17 mouse cellular contexts compared by ENCODE assay signal in genomic region chr2:166348654-166349053, GRCm38 (mm10).
DNase-seq lines count a peak whose midpoint lies in the region; ATAC-seq lines count a peak whose summit lies in the region.
"Had no signal": no experiment of that assay in that cellular context is flagged by ENCODE, and none has a peak within 500 bp of the region (broad histone marks: within the 10 kb centered on the region; RNA-seq: fewer than 3 reads in every experiment).

No protein-coding gene starts in this region.

- WGBS in heart, embryonic 14.5 days: 16% methylated on average over 10 of the region's 10 CpGs
- WGBS in midbrain, embryonic 14.5 days: 60% methylated on average over 10 of the region's 10 CpGs
- 74% methylated on average over 10 of the region's 10 CpGs for WGBS in midbrain, embryonic 11.5 days
- 16% methylated on average over 10 of the region's 10 CpGs for WGBS in limb, embryonic 10.5 days
- 26% methylated on average over 10 of the region's 10 CpGs for WGBS in neural tube, embryonic 15.5 days

- peaks cover 24 to 41% of the 10 kb centered on the region in 2 experiments for H3K4me1 ChIP-seq in heart, embryonic 14.5 days (ENCODE audit: control insufficient read depth in 2 of 2, insufficient read depth in 2 of 2, low read length in 2 of 2)
- H3K4me1 ChIP-seq in midbrain, embryonic 14.5 days (ENCODE audit: control insufficient read depth, insufficient read depth, low read length): peaks cover 31% of the 10 kb centered on the region
- H3K4me1 ChIP-seq in midbrain, embryonic 11.5 days (ENCODE audit: control insufficient read depth, insufficient read depth, low read length): peaks cover 10% of the 10 kb centered on the region
- peaks cover 70% of the 10 kb centered on the region for H3K4me1 ChIP-seq in limb, embryonic 10.5 days
- peaks cover 59% of the 10 kb centered on the region for H3K4me1 ChIP-seq in neural tube, embryonic 15.5 days

- ATAC-seq in heart, embryonic 14.5 days (ENCODE audit: insufficient number of reproducible peaks, insufficient read depth, low FRiP score, low read depth): no peak
- ATAC-seq in midbrain, embryonic 14.5 days (ENCODE audit: low FRiP score, low TSS enrichment): no peak
- no peak for ATAC-seq in midbrain, embryonic 11.5 days (ENCODE audit: low FRiP score)
- ATAC-seq in neural tube, embryonic 15.5 days (ENCODE audit: low FRiP score): no peak
- ATAC-seq: forebrain, embryonic 14.5 days had no signal

- H3K9me3 ChIP-seq in heart, embryonic 14.5 days (ENCODE audit: control insufficient read depth, low read length): no peaks in the 10 kb centered on the region
- H3K9me3 ChIP-seq in midbrain, embryonic 14.5 days (ENCODE audit: control insufficient read depth, low read length): no peaks in the 10 kb centered on the region
- no peaks in the 10 kb centered on the region for H3K9me3 ChIP-seq in midbrain, embryonic 11.5 days (ENCODE audit: control insufficient read depth, low read length)
- H3K9me3 ChIP-seq in limb, embryonic 10.5 days (replicated peaks): no peaks in the 10 kb centered on the region
- H3K9me3 ChIP-seq in neural tube, embryonic 15.5 days (replicated peaks): no peaks in the 10 kb centered on the region
- H3K9me3 ChIP-seq: hindbrain, embryonic 15.5 days; limb, embryonic 13.5 days had no signal

- DNase-seq in heart, adult 18-20 months: no peak
- DNase-seq in midbrain, embryonic 14.5 days: no peak
- no peak for DNase-seq in midbrain, embryonic 11.5 days (ENCODE audit: low spot score, missing footprints)
- DNase-seq in limb, embryonic 10.5 days (ENCODE audit: low spot score): no peak
- DNase-seq in layer of hippocampus, adult 9-11 months: no peak
- DNase-seq: adrenal gland, adult 8-10 months; cerebellum, adult 11-12 months; cerebellum, postnatal 36 days; kidney, adult 2 months; lung, postnatal 36 days; thymus, postnatal 4 days had no signal

- no peak overlapping the region for H3K4me2 ChIP-seq in heart, embryonic 14.5 days (ENCODE audit: low read length)
- no peak overlapping the region for H3K4me2 ChIP-seq in midbrain, embryonic 14.5 days (ENCODE audit: low read length)
- no peak overlapping the region for H3K4me2 ChIP-seq in midbrain, embryonic 11.5 days
- H3K4me2 ChIP-seq in neural tube, embryonic 15.5 days: no peak overlapping the region
- H3K4me2 ChIP-seq: hindbrain, embryonic 15.5 days; limb, embryonic 13.5 days had no signal

- H3K9ac ChIP-seq in heart, embryonic 14.5 days (ENCODE audit: low read length): peak overlapping the region; percentile 46
- no peak overlapping the region for H3K9ac ChIP-seq in midbrain, embryonic 14.5 days (replicated peaks; ENCODE audit: low read length)
- no peak overlapping the region for H3K9ac ChIP-seq in midbrain, embryonic 11.5 days (ENCODE audit: low read length)
- no peak overlapping the region for H3K9ac ChIP-seq in neural tube, embryonic 15.5 days (replicated peaks)
- H3K9ac ChIP-seq: hindbrain, embryonic 15.5 days; limb, embryonic 13.5 days had no signal

- peak overlapping the region in 1 of 2 experiments; percentile 41; a peak in 1 of 4 replicates for H3K27ac ChIP-seq in heart, embryonic 14.5 days (replicated peaks in 1 of 2; ENCODE audit: control insufficient read depth in 1 of 2, insufficient read depth in 1 of 2, low read depth in 2 of 2, low read length in 2 of 2)
- H3K27ac ChIP-seq in midbrain, embryonic 14.5 days (replicated peaks; ENCODE audit: low read depth, low read length): 0 out of 2 replicates have a peak overlapping the region, but pooled peaks have one; percentile 10
- H3K27ac ChIP-seq in midbrain, embryonic 11.5 days (ENCODE audit: low read depth, low read length): no peak overlapping the region
- peak overlapping the region; percentile 70 for H3K27ac ChIP-seq in limb, embryonic 10.5 days
- peak overlapping the region; percentile 54 for H3K27ac ChIP-seq in neural tube, embryonic 15.5 days (replicated peaks)
- H3K27ac ChIP-seq: hindbrain, embryonic 15.5 days; left cerebral cortex, adult 2 months; limb, embryonic 13.5 days had no signal

- H3K36me3 ChIP-seq in heart, embryonic 14.5 days (ENCODE audit: control insufficient read depth, insufficient read depth, low read length): no peaks in the 10 kb centered on the region
- no peaks in the 10 kb centered on the region for H3K36me3 ChIP-seq in midbrain, embryonic 14.5 days (ENCODE audit: control insufficient read depth, insufficient read depth, low read length)
- no peaks in the 10 kb centered on the region for H3K36me3 ChIP-seq in midbrain, embryonic 11.5 days (ENCODE audit: control insufficient read depth, insufficient read depth, low read length)
- no peaks in the 10 kb centered on the region for H3K36me3 ChIP-seq in limb, embryonic 10.5 days
- no peaks in the 10 kb centered on the region for H3K36me3 ChIP-seq in neural tube, embryonic 15.5 days
- H3K36me3 ChIP-seq: hindbrain, embryonic 15.5 days; limb, embryonic 13.5 days had no signal

- no peak overlapping the region for H3K4me3 ChIP-seq in heart, embryonic 14.5 days (ENCODE audit: control insufficient read depth in 1 of 2, insufficient read depth in 1 of 2, low read depth in 1 of 2, low read length in 2 of 2)
- no peak overlapping the region for H3K4me3 ChIP-seq in midbrain, embryonic 14.5 days (replicated peaks; ENCODE audit: low read depth, low read length)
- H3K4me3 ChIP-seq in midbrain, embryonic 11.5 days (ENCODE audit: low read depth, low read length): no peak overlapping the region
- H3K4me3 ChIP-seq in limb, embryonic 10.5 days: no peak overlapping the region
- H3K4me3 ChIP-seq in neural tube, embryonic 15.5 days (replicated peaks): no peak overlapping the region
- H3K4me3 ChIP-seq: hindbrain, embryonic 15.5 days; left cerebral cortex, adult 2 months; limb, embryonic 13.5 days had no signal

- H3K27me3 ChIP-seq in heart, embryonic 14.5 days (ENCODE audit: control insufficient read depth, insufficient read depth, low read length): no peaks in the 10 kb centered on the region; the same call in 1 of the 2 replicates
- peaks cover 16% of the 10 kb centered on the region for H3K27me3 ChIP-seq in midbrain, embryonic 14.5 days (ENCODE audit: control insufficient read depth, insufficient read depth, low read length)
- H3K27me3 ChIP-seq in midbrain, embryonic 11.5 days (ENCODE audit: control insufficient read depth, insufficient read depth, low read length): 0 out of 2 replicates have a peak, but pooled peaks cover 2% of the 10 kb centered on the region
- no peaks in the 10 kb centered on the region for H3K27me3 ChIP-seq in limb, embryonic 10.5 days (ENCODE audit: low read depth, poor library complexity, severe bottlenecking)
- H3K27me3 ChIP-seq in neural tube, embryonic 15.5 days (replicated peaks): 0 out of 2 replicates have a peak, but pooled peaks cover 6% of the 10 kb centered on the region
